8 mouse cellular contexts compared by ENCODE assay signal in the genomic region with DNA sequence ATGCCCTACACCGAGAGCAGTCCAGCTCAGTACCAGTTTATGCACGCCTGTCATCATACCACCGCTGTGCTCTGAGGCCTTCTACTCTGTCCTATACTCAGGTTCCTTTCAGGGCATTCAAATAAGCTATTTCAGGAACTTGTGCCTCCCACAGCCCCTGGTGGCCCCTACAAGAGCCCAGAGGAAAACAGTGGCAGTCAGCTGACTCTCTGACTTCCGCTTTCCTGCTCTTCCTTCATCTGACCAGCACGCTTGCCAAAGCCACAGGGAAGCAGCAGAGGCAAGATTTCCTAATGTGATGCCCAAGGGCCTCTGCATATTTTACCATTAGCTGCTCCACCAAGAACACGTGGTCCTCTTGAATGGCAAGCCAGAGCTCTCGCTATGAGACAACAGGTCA. TPM values are rescaled to one million over a fixed set of nuclear protein-coding genes. Genes with fewer than 3 reads are reported as not detected.
DNase-seq lines count a peak whose midpoint lies in the region; ATAC-seq lines count a peak whose summit lies in the region.

No protein-coding gene starts in this region.

- peaks cover 12% of the 10 kb centered on the region for H3K4me1 ChIP-seq in heart, embryonic 11.5 days (ENCODE audit: control insufficient read depth, insufficient read depth, low read length)
- H3K4me1 ChIP-seq in hindbrain, embryonic 14.5 days (replicated peaks; ENCODE audit: control insufficient read depth, insufficient read depth, low read length): no peaks in the 10 kb centered on the region

- no peaks in the 10 kb centered on the region for H3K36me3 ChIP-seq in heart, embryonic 11.5 days (ENCODE audit: control insufficient read depth, insufficient read depth, low read length)
- H3K36me3 ChIP-seq in hindbrain, embryonic 14.5 days (replicated peaks; ENCODE audit: control insufficient read depth, insufficient read depth): no peaks in the 10 kb centered on the region

- H3K9me3 ChIP-seq in heart, embryonic 11.5 days (replicated peaks; ENCODE audit: control insufficient read depth, low read length): no peaks in the 10 kb centered on the region
- no peaks in the 10 kb centered on the region for H3K9me3 ChIP-seq in hindbrain, embryonic 14.5 days (ENCODE audit: control insufficient read depth, low read length)

- H3K27me3 ChIP-seq in heart, embryonic 11.5 days (ENCODE audit: control insufficient read depth, insufficient read depth, low read length): no peaks in the 10 kb centered on the region
- H3K27me3 ChIP-seq in hindbrain, embryonic 14.5 days (ENCODE audit: control insufficient read depth, insufficient read depth, low read length): no peaks in the 10 kb centered on the region

- WGBS in heart, embryonic 11.5 days (ENCODE audit: insufficient replicate concordance): 40% methylated on average over 7 of the region's 7 CpGs
- WGBS in hindbrain, embryonic 14.5 days: 55% methylated on average over 7 of the region's 7 CpGs

- no peak overlapping the region for H3K9ac ChIP-seq in heart, embryonic 11.5 days (ENCODE audit: low read depth, low read length)
- H3K9ac ChIP-seq in hindbrain, embryonic 14.5 days: no peak overlapping the region

- H3K4me3 ChIP-seq in heart, embryonic 11.5 days (ENCODE audit: low read depth, low read length): no peak overlapping the region
- no peak overlapping the region for H3K4me3 ChIP-seq in hindbrain, embryonic 14.5 days (replicated peaks; ENCODE audit: low read length)

- peak overlapping the region; percentile 41; the same call in 1 of the 2 replicates for H3K27ac ChIP-seq in heart, embryonic 11.5 days (ENCODE audit: low read depth, low read length)
- H3K27ac ChIP-seq in hindbrain, embryonic 14.5 days: no peak overlapping the region

- ATAC-seq in heart, embryonic 11.5 days (replicated peaks; ENCODE audit: insufficient number of reproducible peaks, low FRiP score, low TSS enrichment): no peak
- no peak for ATAC-seq in erythroid progenitor cell, adult 5-6 weeks (replicated peaks; ENCODE audit: low FRiP score, poor library complexity, severe bottlenecking)
- no peak for ATAC-seq in hindbrain, embryonic 14.5 days (ENCODE audit: low FRiP score)

- peak overlapping the region; percentile 33; the same call in 1 of the 2 replicates for H3K4me2 ChIP-seq in heart, embryonic 11.5 days
- H3K4me2 ChIP-seq in hindbrain, embryonic 14.5 days (replicated peaks): no peak overlapping the region

- DNase-seq in adrenal gland, postnatal 10 days: peak; percentile 36
- no peak for DNase-seq in adrenal gland, adult 18-20 months (ENCODE audit: low spot score in 2 of 2)
- peak; percentile 88 for DNase-seq in 416B (ENCODE audit: low read depth)
- DNase-seq in lung, adult 18-20 months: peak; percentile 71 to 74
- DNase-seq in cerebellum, postnatal 36 days: no peak
- no peak for DNase-seq in hindbrain, embryonic 14.5 days (ENCODE audit: low spot score)

RNA-seq across cellular contexts. Expression of a gene that starts 28.4 kb away (rescaled TPM):
- total RNA-seq in adrenal gland, postnatal 10 days (2021): 10 to 100 TPM in 1 of 2 experiments, 1 to 10 TPM in 1; 9.8 to 11.2 TPM
- 1 to 10 TPM; 7.0 to 7.2 TPM for total RNA-seq in adrenal gland, adult 18-20 months (2021)
- 6.3 and 6.8 TPM in 2 replicates for polyA plus RNA-seq in heart, embryonic 11.5 days (2014; fragmentation: Nextera tagmentation; extraction: Ambion mirVana)
- 20.5 and 27.4 TPM in 2 replicates for total RNA-seq in erythroid progenitor cell, adult 5-6 weeks (2015; ENCODE audit: low replicate concordance)
- total RNA-seq in erythroid progenitor cell, adult 5-6 weeks (2017; ENCODE audit: low replicate concordance): 26.9 and 34.7 TPM in 2 replicates
- polyA plus RNA-seq in hindbrain, embryonic 14.5 days (2014; fragmentation: Nextera tagmentation; extraction: Ambion mirVana): 1.2 and 2.2 TPM in 2 replicates

RNA-seq across cellular contexts. Expression of a gene that starts 29.1 kb away (rescaled TPM):
- 1 to 10 TPM; 4.8 to 6.0 TPM for total RNA-seq in adrenal gland, postnatal 10 days (2021)
- 1 to 10 TPM; 1.6 to 1.8 TPM for total RNA-seq in adrenal gland, adult 18-20 months (2021)
- polyA plus RNA-seq in heart, embryonic 11.5 days (2014; fragmentation: Nextera tagmentation; extraction: Ambion mirVana): 4.5 and 5.7 TPM in 2 replicates
- 0.84 and 3.6 TPM in 2 replicates for total RNA-seq in erythroid progenitor cell, adult 5-6 weeks (2015; ENCODE audit: low replicate concordance)
- total RNA-seq in erythroid progenitor cell, adult 5-6 weeks (2017; ENCODE audit: low replicate concordance): 0.38 and 3.2 TPM in 2 replicates
- 3.5 and 4.9 TPM in 2 replicates for polyA plus RNA-seq in hindbrain, embryonic 14.5 days (2014; fragmentation: Nextera tagmentation; extraction: Ambion mirVana)

RNA-seq across cellular contexts. Expression of a gene that starts 49.4 kb away (rescaled TPM):
- 100 to 1,000 TPM; 143 to 149 TPM for total RNA-seq in adrenal gland, postnatal 10 days (2021)
- total RNA-seq in adrenal gland, adult 18-20 months (2021): 100 to 1,000 TPM; 175 to 219 TPM
- polyA plus RNA-seq in heart, embryonic 11.5 days (2014; fragmentation: Nextera tagmentation; extraction: Ambion mirVana): 99.8 and 109 TPM in 2 replicates
- 275 and 371 TPM in 2 replicates for total RNA-seq in erythroid progenitor cell, adult 5-6 weeks (2015; ENCODE audit: low replicate concordance)
- 190 and 242 TPM in 2 replicates for total RNA-seq in erythroid progenitor cell, adult 5-6 weeks (2017; ENCODE audit: low replicate concordance)
- 109 and 111 TPM in 2 replicates for polyA plus RNA-seq in hindbrain, embryonic 14.5 days (2014; fragmentation: Nextera tagmentation; extraction: Ambion mirVana)

RNA-seq across cellular contexts. Expression of a gene that starts 50.2 kb away (rescaled TPM):
- 10 to 100 TPM; 53.4 to 60.5 TPM for total RNA-seq in adrenal gland, postnatal 10 days (2021)
- total RNA-seq in adrenal gland, adult 18-20 months (2021): 10 to 100 TPM; 44.0 to 55.2 TPM
- polyA plus RNA-seq in heart, embryonic 11.5 days (2014; fragmentation: Nextera tagmentation; extraction: Ambion mirVana): 41.8 and 43.3 TPM in 2 replicates
- total RNA-seq in erythroid progenitor cell, adult 5-6 weeks (2015; ENCODE audit: low replicate concordance): 114 and 126 TPM in 2 replicates
- total RNA-seq in erythroid progenitor cell, adult 5-6 weeks (2017; ENCODE audit: low replicate concordance): 65.7 and 87.8 TPM in 2 replicates
- 40.4 and 42.9 TPM in 2 replicates for polyA plus RNA-seq in hindbrain, embryonic 14.5 days (2014; fragmentation: Nextera tagmentation; extraction: Ambion mirVana)

RNA-seq across cellular contexts. Expression of a gene that starts 52.8 kb away (rescaled TPM):
- 1 to 10 TPM; 3.7 TPM for total RNA-seq in adrenal gland, postnatal 10 days (2021)
- 1 to 10 TPM; 2.2 to 3.3 TPM for total RNA-seq in adrenal gland, adult 18-20 months (2021)
- 0.24 and 0.30 TPM in 2 replicates for polyA plus RNA-seq in heart, embryonic 11.5 days (2014; fragmentation: Nextera tagmentation; extraction: Ambion mirVana)
- 2.5 and 6.8 TPM in 2 replicates for total RNA-seq in erythroid progenitor cell, adult 5-6 weeks (2015; ENCODE audit: low replicate concordance)
- total RNA-seq in erythroid progenitor cell, adult 5-6 weeks (2017; ENCODE audit: low replicate concordance): 3.7 and 3.9 TPM in 2 replicates
- 0.29 TPM in 2 replicates for polyA plus RNA-seq in hindbrain, embryonic 14.5 days (2014; fragmentation: Nextera tagmentation; extraction: Ambion mirVana)

Comparison
In these comparisons a context has a peak if more than half of its experiments do, and no peak if none do; other contexts are left out.
1. DNase-seq: peak in adrenal gland, postnatal 10 days (single experiment), 416B (single experiment) and lung, adult 18-20 months (2 of 2); none in adrenal gland, adult 18-20 months (0 of 2), cerebellum, postnatal 36 days (0 of 2) and hindbrain, embryonic 14.5 days (single experiment).